Mouse (Mus musculus) gastrocnemius, adult 2 months (tissue): ENCODE measurements at regions not wholly inside any gene's neighbourhood (a gene's known extent, or its start where the extent isn't known, plus 50 kb on each side); places are given as distances from the start of the nearest gene placed in this dataset.

Source experiments
- DNase-seq: peaks from one replicate; pipeline ENCODE4 v3.0.0; 2022
- H3K27ac ChIP-seq: fragments of 200-600 bp; 2 replicates; pipeline ENCODE4 v1.8.1; 2022; ENCODE audit warnings: mild to moderate bottlenecking
- H3K4me3 ChIP-seq: fragments of 200-600 bp; 2 replicates; pipeline ENCODE4 v1.8.1; 2022; ENCODE audit warnings: mild to moderate bottlenecking, moderate library complexity
- CTCF ChIP-seq: fragments of 200-600 bp; IDR thresholded peaks from 2 replicates; pipeline ENCODE4 v1.8.1; 2022; ENCODE audit warnings: antibody characterized with exemption, mild to moderate bottlenecking, moderate library complexity
- intact Hi-C: fragments of 180-260 bp; cut with DNase I; formaldehyde crosslinking; loops from one replicate; pipeline ENCODE4 v1.15.1; 2025

GRCm38 (mm10) chr3:130885974-130886373, 155.8 kb upstream of the Rpl34 start:
- intact Hi-C loops: loop anchor here (5.0 kb wide), 1 partner anchor 351 kb away; no protein-coding TSS in a partner anchor
- H3K27ac ChIP-seq: no peak overlapping the region
- no peak overlapping the region for H3K4me3 ChIP-seq
- TF ChIP-seq CTCF: no peak
- no peak for DNase-seq

- intact Hi-C loops: no loop called here
- no peak for TF ChIP-seq CTCF
- H3K4me3 ChIP-seq: no peak overlapping the region
- no peak overlapping the region for H3K27ac ChIP-seq
- DNase-seq: no peak
Observed at GRCm38 (mm10) chr3:130884393-130884792, 154.2 kb upstream of the Rpl34 start.

DNA sequence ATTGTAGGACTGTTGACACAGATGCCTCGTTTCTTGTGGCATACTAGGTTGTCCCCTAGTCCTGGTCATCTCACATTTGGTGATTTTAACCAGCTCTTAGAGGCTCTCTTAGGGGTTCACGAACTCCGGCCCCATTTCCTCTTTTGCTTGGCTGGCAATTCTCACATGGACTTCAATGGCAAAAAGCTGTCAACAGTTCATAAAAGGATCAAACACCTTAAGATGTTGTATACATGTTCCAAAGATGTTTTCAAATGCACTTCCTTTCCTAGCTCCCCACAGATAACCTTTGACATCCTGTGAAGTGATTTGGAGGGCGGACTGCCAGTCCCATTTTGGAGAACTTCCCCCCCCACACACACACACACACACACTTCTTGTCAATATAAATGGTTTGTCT, 153.7 kb upstream of the Rpl34 start:
- TF ChIP-seq CTCF: no peak
- H3K4me3 ChIP-seq: no peak overlapping the region
- intact Hi-C loops: no loop called here
- no peak overlapping the region for H3K27ac ChIP-seq
- DNase-seq: no peak

GRCm38 (mm10) chr3:130883319-130883718, 153.1 kb upstream of the Rpl34 start:
- TF ChIP-seq CTCF: no peak
- DNase-seq: no peak
- Histone ChIP-seq H3K27ac (no peak overlapping the region), H3K4me3 (no peak overlapping the region)
- intact Hi-C loops: no loop called here

- peak; percentile 27; the same call in 1 of the 2 replicates for TF ChIP-seq CTCF
- no peak for DNase-seq
- H3K4me3 ChIP-seq: no peak overlapping the region
- H3K27ac ChIP-seq: no peak overlapping the region
- intact Hi-C loops: no loop called here
Observed at GRCm38 (mm10) chr3:130880482-130880881, 150.3 kb upstream of the Rpl34 start.

DNA sequence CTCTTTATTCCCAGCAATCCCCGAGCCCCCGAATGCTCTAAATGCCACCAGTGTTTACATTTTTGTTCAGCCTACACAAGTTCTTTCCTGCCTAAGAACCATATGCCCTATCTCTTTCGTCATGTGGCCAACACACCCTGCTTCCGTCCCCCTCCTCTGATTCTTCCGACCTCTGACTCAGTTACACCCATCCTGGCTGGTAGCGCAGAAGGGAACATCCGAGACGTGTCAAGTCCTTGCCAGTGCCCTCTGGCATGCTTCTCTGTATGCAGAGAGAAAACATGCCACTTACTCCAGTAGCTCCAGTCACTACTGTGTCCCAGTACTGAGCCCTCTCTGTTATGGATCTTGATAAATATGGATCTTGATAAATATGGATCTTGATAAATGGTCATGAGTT, 149.3 kb upstream of the Rpl34 start:
- DNase-seq: no peak
- no peak for TF ChIP-seq CTCF
- Histone ChIP-seq H3K4me3 (no peak overlapping the region), H3K27ac (no peak overlapping the region)
- intact Hi-C loops: no loop called here

DNA sequence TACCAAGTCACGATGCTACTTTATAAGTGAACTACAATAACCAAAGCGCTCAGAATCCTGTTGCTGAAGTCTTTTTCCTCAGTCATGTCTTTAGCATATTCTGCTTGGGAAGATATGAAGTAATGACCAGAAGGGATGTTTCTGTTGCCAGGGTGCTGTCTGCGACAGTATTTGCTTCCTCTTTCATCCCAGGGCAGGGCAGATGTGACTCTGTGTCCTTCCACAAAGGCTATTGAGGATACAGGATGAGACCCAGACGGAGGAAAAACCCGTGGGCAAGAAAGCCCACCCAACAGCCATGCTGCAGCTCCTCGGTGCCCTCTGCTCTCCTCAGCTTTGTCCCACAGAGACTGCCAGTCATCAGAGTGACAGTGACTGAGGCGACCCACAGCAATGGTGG, 148.6 kb upstream of the Rpl34 start:
- no peak overlapping the region for H3K27ac ChIP-seq
- TF ChIP-seq CTCF: no peak
- no peak overlapping the region for H3K4me3 ChIP-seq
- intact Hi-C loops: no loop called here
- DNase-seq: no peak

DNA sequence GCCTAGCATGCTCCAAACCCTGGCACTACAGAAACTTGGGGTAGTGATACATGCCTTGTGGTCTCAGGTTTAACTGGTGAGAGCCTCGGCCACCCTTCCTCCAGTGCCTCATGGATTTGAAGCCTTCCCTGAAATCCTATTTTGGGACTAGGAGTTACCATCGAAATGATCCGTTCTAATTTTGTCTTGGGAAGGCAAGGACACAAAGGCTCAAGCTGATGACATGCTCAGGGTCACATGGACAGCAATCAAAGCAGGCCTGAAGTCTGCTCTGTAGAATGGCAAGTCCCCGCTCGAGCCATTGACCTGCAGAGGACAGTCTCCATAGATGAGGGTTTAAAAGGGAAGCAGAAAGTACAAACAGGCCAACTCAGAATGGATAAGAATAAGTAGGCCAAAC, 147.8 kb upstream of the Rpl34 start:
- Histone ChIP-seq H3K4me3 (no peak overlapping the region), H3K27ac (no peak overlapping the region)
- no peak for DNase-seq
- no peak for TF ChIP-seq CTCF
- intact Hi-C loops: no loop called here

GRCm38 (mm10) chr3:130873745-130874144, 143.5 kb upstream of the Rpl34 start:
- intact Hi-C loops: no loop called here
- no peak for DNase-seq
- Histone ChIP-seq H3K27ac (no peak overlapping the region), H3K4me3 (no peak overlapping the region)
- no peak for TF ChIP-seq CTCF

- DNase-seq: no peak
- Histone ChIP-seq H3K4me3 (no peak overlapping the region), H3K27ac (no peak overlapping the region)
- no peak for TF ChIP-seq CTCF
- intact Hi-C loops: no loop called here
Observed at GRCm38 (mm10) chr3:130866952-130867632, 136.9 kb upstream of the Rpl34 start.

GRCm38 (mm10) chr3:130864783-130865182, 134.6 kb upstream of the Rpl34 start:
- Histone ChIP-seq H3K4me3 (no peak overlapping the region), H3K27ac (no peak overlapping the region)
- intact Hi-C loops: no loop called here
- no peak for DNase-seq
- TF ChIP-seq CTCF: no peak

- TF ChIP-seq CTCF: no peak
- no peak for DNase-seq
- intact Hi-C loops: no loop called here
Observed at GRCm38 (mm10) chr3:130863376-130863775, 133.2 kb upstream of the Rpl34 start.

DNA sequence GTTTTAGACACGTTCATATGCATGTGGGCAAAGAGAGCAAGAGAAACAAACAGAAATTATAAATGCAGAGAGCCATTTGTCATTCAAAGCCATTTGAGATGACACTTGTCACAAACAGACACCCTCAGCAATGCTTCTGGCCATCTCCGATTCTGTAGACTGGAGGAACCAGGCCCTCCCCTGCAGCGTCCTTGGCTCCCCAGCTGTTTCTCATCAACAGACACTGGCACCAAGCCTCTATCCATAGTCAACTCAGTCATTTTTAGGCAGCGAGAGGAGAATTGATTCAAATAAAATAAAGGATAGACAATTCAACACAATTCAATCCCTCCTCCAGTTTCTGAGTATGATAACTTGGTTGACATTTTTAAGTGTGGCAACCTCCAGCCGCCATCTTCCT, 130.1 kb upstream of the Rpl34 start:
- no peak overlapping the region for H3K27ac ChIP-seq
- DNase-seq: no peak
- TF ChIP-seq CTCF: no peak
- intact Hi-C loops: no loop called here
- no peak overlapping the region for H3K4me3 ChIP-seq

More at GRCm38 (mm10) chr3:130863376-130863775, 133.2 kb upstream of the Rpl34 start:
- H3K27ac ChIP-seq: no peak overlapping the region
- H3K4me3 ChIP-seq: no peak overlapping the region

GRCm38 (mm10) chr3:130853866-130854265, 123.7 kb upstream of the Rpl34 start:
- intact Hi-C loops: no loop called here
- H3K4me3 ChIP-seq: no peak overlapping the region
- TF ChIP-seq CTCF: no peak
- DNase-seq: no peak
- no peak overlapping the region for H3K27ac ChIP-seq
